Mouse (Mus musculus) liver (tissue): ENCODE measurements around the gene Foxn3.
A peak's percentile ranks its signal among the peaks of the same experiment; 100 is the strongest.

Source experiments
- DNase-seq: peaks from one replicate; pipeline ENCODE4 v3.0.0-alpha.2; 2020; ENCODE audit warnings: mixed read lengths

Gene Foxn3

GRCm38 (mm10) chr12:99408651-99409050 is 154.7 kb downstream of the Foxn3 start:
- DNase-seq: no peak

GRCm38 (mm10) chr12:99408089-99408488 is 155.3 kb downstream of the Foxn3 start:
- DNase-seq: no peak

GRCm38 (mm10) chr12:99407318-99407716 is 156.1 kb downstream of the Foxn3 start:
- DNase-seq: no peak

- DNase-seq: no peak
These were observed 156.6 kb downstream of the Foxn3 start for GRCm38 (mm10) chr12:99406697-99407317.

GRCm38 (mm10) chr12:99406254-99406653 is 157.1 kb downstream of the Foxn3 start:
- no peak for DNase-seq

GRCm38 (mm10) chr12:99405401-99405800 is 158.0 kb downstream of the Foxn3 start:
- DNase-seq: no peak

GRCm38 (mm10) chr12:99403004-99403403 is 160.4 kb downstream of the Foxn3 start:
- DNase-seq: no peak

GRCm38 (mm10) chr12:99400907-99401306 is 162.5 kb downstream of the Foxn3 start:
- no peak for DNase-seq

GRCm38 (mm10) chr12:99399575-99399974 is 163.8 kb downstream of the Foxn3 start:
- no peak for DNase-seq

GRCm38 (mm10) chr12:99396461-99396860 is 166.9 kb downstream of the Foxn3 start:
- no peak for DNase-seq

GRCm38 (mm10) chr12:99395082-99395481 is 168.3 kb downstream of the Foxn3 start:
- DNase-seq: no peak

GRCm38 (mm10) chr12:99394676-99395075 is 168.7 kb downstream of the Foxn3 start:
- no peak for DNase-seq

GRCm38 (mm10) chr12:99393867-99394630 is 169.3 kb downstream of the Foxn3 start:
- DNase-seq: no peak

- DNase-seq: peak; percentile 83
These were observed 170.2 kb downstream of the Foxn3 start for GRCm38 (mm10) chr12:99392944-99393866.

- peak; percentile 96 for DNase-seq
These were observed 171.2 kb downstream of the Foxn3 start for GRCm38 (mm10) chr12:99391942-99392880.

- DNase-seq: no peak
These were observed 173.0 kb downstream of the Foxn3 start for GRCm38 (mm10) chr12:99390429-99390828.

GRCm38 (mm10) chr12:99389244-99389643 is 174.1 kb downstream of the Foxn3 start:
- DNase-seq: no peak

GRCm38 (mm10) chr12:99385897-99386834 is 177.2 kb downstream of the Foxn3 start:
- no peak for DNase-seq

GRCm38 (mm10) chr12:99385073-99385472 is 178.3 kb downstream of the Foxn3 start:
- DNase-seq: no peak

GRCm38 (mm10) chr12:99381317-99381716 is 182.1 kb downstream of the Foxn3 start:
- DNase-seq: no peak

- no peak for DNase-seq
These were observed 182.5 kb downstream of the Foxn3 start for GRCm38 (mm10) chr12:99380855-99381262.
